Mouse (Mus musculus): ENCODE results near the gene Polr3e. TPM values are rescaled to one million over a fixed set of nuclear protein-coding genes. Genes with fewer than 3 reads are reported as not detected.

The Polr3e gene
- 10 to 100 TPM; 10.4 to 50.0 (median 29.3) TPM for total RNA-seq (2018; cell fraction: chromatin; rRNA removed)
- 10 to 100 TPM in 19 of 26 experiments, 1 to 10 TPM in 7; 6.4 to 14.5 (median 12.6) TPM for total RNA-seq (2018; cell fraction: cytosol; rRNA removed)
- total RNA-seq (2018; cell fraction: nucleus; rRNA removed), result 10 to 100 TPM; 10.3 to 32.5 (median 16.0) TPM
- polyA plus RNA-seq (2018), result 10.5 to 18.0 TPM (median 11.9 TPM) in 3 replicates

- Histone ChIP-seq H3K36me3 (ENCODE audit: inconsistent target) (no peaks in the 10 kb centered on the region), H3K79me2 (ENCODE audit: inconsistent target) (peaks cover 46% of the 10 kb centered on the region), H3K4me3 (ENCODE audit: inconsistent target) (peak within 1 kb of the TSS; percentile 63), H3K27ac (no peak within 1 kb of the TSS)
- under 1% methylated on average over 86 of the region's 102 CpGs for WGBS (ENCODE audit: missing documents)
Measured at GRCm38 (mm10) chr7:120917592-120918461, at the start of gene Polr3e. Polr3e (plus strand) TSS chr7:120917744.

- 49% methylated on average over 3 of the region's 5 CpGs for WGBS (ENCODE audit: missing documents)
- Histone ChIP-seq H3K4me3 (ENCODE audit: inconsistent target) (no peak overlapping the region), H3K79me2 (ENCODE audit: inconsistent target) (no peaks in the 10 kb centered on the region), H3K27ac (peak overlapping the region; percentile 75), H3K36me3 (ENCODE audit: inconsistent target) (no peaks in the 10 kb centered on the region)
Measured at GRCm38 (mm10) chr7:120869883-120870282, 47.7 kb upstream of the Polr3e start.

GRCm38 (mm10) chr7:120870431-120871008 is 47.0 kb upstream of the Polr3e start:
- WGBS (ENCODE audit: missing documents), result 84% methylated on average over 5 of the region's 5 CpGs
- Histone ChIP-seq H3K27ac (peak overlapping the region; percentile 75), H3K4me3 (ENCODE audit: inconsistent target) (no peak overlapping the region), H3K36me3 (ENCODE audit: inconsistent target) (no peaks in the 10 kb centered on the region), H3K79me2 (ENCODE audit: inconsistent target) (no peaks in the 10 kb centered on the region)

- no peaks in the 10 kb centered on the region for H3K36me3 ChIP-seq (ENCODE audit: inconsistent target)
- H3K79me2 ChIP-seq (ENCODE audit: inconsistent target), result no peaks in the 10 kb centered on the region
- no peak overlapping the region for H3K27ac ChIP-seq
- 77% methylated on average over 12 of the region's 12 CpGs for WGBS (ENCODE audit: missing documents)
- no peak overlapping the region for H3K4me3 ChIP-seq (ENCODE audit: inconsistent target)
Measured at GRCm38 (mm10) chr7:120873083-120873482, 44.5 kb upstream of the Polr3e start.

- Histone ChIP-seq H3K36me3 (ENCODE audit: inconsistent target) (no peaks in the 10 kb centered on the region), H3K27ac (no peak overlapping the region), H3K79me2 (ENCODE audit: inconsistent target) (no peaks in the 10 kb centered on the region), H3K4me3 (ENCODE audit: inconsistent target) (no peak overlapping the region)
- 86% methylated on average over 3 of the region's 3 CpGs for WGBS (ENCODE audit: missing documents)
Measured at GRCm38 (mm10) chr7:120874021-120874420, 43.5 kb upstream of the Polr3e start.

GRCm38 (mm10) chr7:120874764-120875539 is 42.6 kb upstream of the Polr3e start:
- Histone ChIP-seq H3K36me3 (ENCODE audit: inconsistent target) (no peaks in the 10 kb centered on the region), H3K27ac (no peak overlapping the region), H3K4me3 (ENCODE audit: inconsistent target) (no peak overlapping the region), H3K79me2 (ENCODE audit: inconsistent target) (no peaks in the 10 kb centered on the region)
- WGBS (ENCODE audit: missing documents), result 81% methylated on average over 7 of the region's 7 CpGs

- 89% methylated on average over 3 of the region's 3 CpGs for WGBS (ENCODE audit: missing documents)
- H3K4me3 ChIP-seq (ENCODE audit: inconsistent target), result no peak overlapping the region
- 0 out of 2 replicates have a peak, but pooled peaks cover 5% of the 10 kb centered on the region for H3K36me3 ChIP-seq (ENCODE audit: inconsistent target)
- H3K27ac ChIP-seq, result no peak overlapping the region
- no peaks in the 10 kb centered on the region for H3K79me2 ChIP-seq (ENCODE audit: inconsistent target)
Measured at GRCm38 (mm10) chr7:120875540-120876388, 41.8 kb upstream of the Polr3e start.

- Histone ChIP-seq H3K4me3 (ENCODE audit: inconsistent target) (no peak overlapping the region), H3K36me3 (ENCODE audit: inconsistent target) (0 out of 2 replicates have a peak, but pooled peaks cover 5% of the 10 kb centered on the region), H3K79me2 (ENCODE audit: inconsistent target) (no peaks in the 10 kb centered on the region), H3K27ac (no peak overlapping the region)
- 91% methylated on average over 6 of the region's 6 CpGs for WGBS (ENCODE audit: missing documents)
Measured at GRCm38 (mm10) chr7:120878271-120878670, 39.3 kb upstream of the Polr3e start.

- no peak overlapping the region for H3K4me3 ChIP-seq (ENCODE audit: inconsistent target)
- H3K36me3 ChIP-seq (ENCODE audit: inconsistent target), result 0 out of 2 replicates have a peak, but pooled peaks cover 5% of the 10 kb centered on the region
- no peak overlapping the region for H3K27ac ChIP-seq
- no peaks in the 10 kb centered on the region for H3K79me2 ChIP-seq (ENCODE audit: inconsistent target)
- 90% methylated on average over 3 of the region's 3 CpGs for WGBS (ENCODE audit: missing documents)
Measured at GRCm38 (mm10) chr7:120879972-120880371, 37.6 kb upstream of the Polr3e start.

- 0 out of 2 replicates have a peak, but pooled peaks cover 5% of the 10 kb centered on the region for H3K36me3 ChIP-seq (ENCODE audit: inconsistent target)
- no peak overlapping the region for H3K4me3 ChIP-seq (ENCODE audit: inconsistent target)
- no peak overlapping the region for H3K27ac ChIP-seq
- H3K79me2 ChIP-seq (ENCODE audit: inconsistent target), result no peaks in the 10 kb centered on the region
- WGBS (ENCODE audit: missing documents), result 97% methylated on average over 4 of the region's 4 CpGs
Measured at GRCm38 (mm10) chr7:120880770-120881169, 36.8 kb upstream of the Polr3e start.

GRCm38 (mm10) chr7:120881451-120881850 is 36.1 kb upstream of the Polr3e start:
- 0 out of 2 replicates have a peak, but pooled peaks cover 10% of the 10 kb centered on the region for H3K36me3 ChIP-seq (ENCODE audit: inconsistent target)
- no peak overlapping the region for H3K27ac ChIP-seq
- 79% methylated on average over 2 of the region's 2 CpGs for WGBS (ENCODE audit: missing documents)
- H3K79me2 ChIP-seq (ENCODE audit: inconsistent target), result no peaks in the 10 kb centered on the region
- H3K4me3 ChIP-seq (ENCODE audit: inconsistent target), result no peak overlapping the region

GRCm38 (mm10) chr7:120882674-120883073 is 34.9 kb upstream of the Polr3e start:
- 0 out of 2 replicates have a peak, but pooled peaks cover 10% of the 10 kb centered on the region for H3K36me3 ChIP-seq (ENCODE audit: inconsistent target)
- no peak overlapping the region for H3K27ac ChIP-seq
- WGBS (ENCODE audit: missing documents), result 88% methylated on average over 4 of the region's 4 CpGs

GRCm38 (mm10) chr7:120883523-120884290 is 33.8 kb upstream of the Polr3e start:
- WGBS (ENCODE audit: missing documents), result 41% methylated on average over 4 of the region's 4 CpGs
- Histone ChIP-seq H3K79me2 (ENCODE audit: inconsistent target) (no peaks in the 10 kb centered on the region), H3K4me3 (ENCODE audit: inconsistent target) (no peak overlapping the region), H3K36me3 (ENCODE audit: inconsistent target) (0 out of 2 replicates have a peak, but pooled peaks cover 10% of the 10 kb centered on the region), H3K27ac (peak overlapping the region; percentile 31)

More at GRCm38 (mm10) chr7:120882674-120883073, 34.9 kb upstream of the Polr3e start:
- H3K79me2 ChIP-seq (ENCODE audit: inconsistent target), result no peaks in the 10 kb centered on the region
- no peak overlapping the region for H3K4me3 ChIP-seq (ENCODE audit: inconsistent target)
